Mouse (Mus musculus): Measurements from ENCODE around the gene Prkcsh.

Prkcsh gene

GRCm38 (mm10) chr9:22049721-22050270 is 47.2 kb downstream of the Prkcsh start:
- no peak for DNase-seq (ENCODE audit: low spot score)

GRCm38 (mm10) chr9:22050351-22050889 is 47.8 kb downstream of the Prkcsh start:
- peak; percentile 78 for DNase-seq (ENCODE audit: low spot score)

GRCm38 (mm10) chr9:22051161-22051957 is 48.8 kb downstream of the Prkcsh start:
- no peak for DNase-seq (ENCODE audit: low spot score)

GRCm38 (mm10) chr9:22051958-22052254 is 49.3 kb downstream of the Prkcsh start, which contains the start of gene Elavl3:
Gene Elavl3, minus strand, starts transcription at chr9:22052023.
- DNase-seq (ENCODE audit: low spot score): peak; percentile 67

GRCm38 (mm10) chr9:22053657-22054056 is 51.1 kb downstream of the Prkcsh start:
- no peak for DNase-seq (ENCODE audit: low spot score)

- DNase-seq (ENCODE audit: low spot score): peak; percentile 69
Observed at GRCm38 (mm10) chr9:22054411-22055076, 51.9 kb downstream of the Prkcsh start.

- DNase-seq (ENCODE audit: low spot score): no peak
Observed at GRCm38 (mm10) chr9:22055713-22056112, 53.1 kb downstream of the Prkcsh start.

GRCm38 (mm10) chr9:22056303-22056910 is 53.8 kb downstream of the Prkcsh start:
- no peak for DNase-seq (ENCODE audit: low spot score)

- DNase-seq (ENCODE audit: low spot score): no peak
Observed at GRCm38 (mm10) chr9:22057031-22057517, 54.5 kb downstream of the Prkcsh start.

- DNase-seq (ENCODE audit: low spot score): no peak
Observed at GRCm38 (mm10) chr9:22058011-22058424, 55.4 kb downstream of the Prkcsh start.

- no peak for DNase-seq (ENCODE audit: low spot score)
Observed at GRCm38 (mm10) chr9:22061339-22061738, 58.7 kb downstream of the Prkcsh start.
